Mouse (Mus musculus) testis, adult 2 months (tissue): ENCODE results near the gene Pibf1. TPM values are rescaled to one million over a fixed set of nuclear protein-coding genes. Genes with fewer than 3 reads are reported as not detected.

Experiments used
- H3K27ac ChIP-seq: fragments of 200-500 bp; 2 replicates; pipeline ENCODE4 v1.5.1; 2012; ENCODE audit warnings: low read depth, low read length; ENCODE audit not compliant: control insufficient read depth, insufficient read depth
- H3K27me3 ChIP-seq: fragments of 200-500 bp; 2 replicates; pipeline ENCODE4 v1.6.1; 2012; ENCODE audit warnings: mild to moderate bottlenecking, low read length, moderate library complexity; ENCODE audit not compliant: control insufficient read depth, insufficient read depth
- H3K36me3 ChIP-seq: fragments of 200-500 bp; 2 replicates; pipeline ENCODE4 v1.6.1; 2012; ENCODE audit warnings: mild to moderate bottlenecking, low read length; ENCODE audit not compliant: control insufficient read depth, insufficient read depth
- H3K4me1 ChIP-seq: fragments of 200-500 bp; 2 replicates; pipeline ENCODE4 v1.6.1; 2012; ENCODE audit warnings: low read length; ENCODE audit not compliant: control insufficient read depth, insufficient read depth
- H3K4me3 ChIP-seq: fragments of 200-500 bp; 2 replicates; pipeline ENCODE4 v1.5.1; 2012; ENCODE audit warnings: low read depth, mild to moderate bottlenecking, low read length, moderate library complexity, mixed read lengths; ENCODE audit not compliant: control insufficient read depth
- CTCF ChIP-seq: fragments of 200-500 bp; IDR thresholded peaks from 2 replicates; pipeline ENCODE4 v1.5.1; 2012; ENCODE audit warnings: low read depth, mild to moderate bottlenecking, inconsistent platforms, low read length, moderate library complexity; ENCODE audit not compliant: control insufficient read depth, insufficient read depth, insufficient replicate concordance
- POLR2A ChIP-seq: fragments of 200-500 bp; IDR thresholded peaks from 2 replicates; pipeline ENCODE4 v1.6.1; 2012; ENCODE audit warnings: low read depth, mild to moderate bottlenecking, inconsistent platforms, low read length, moderate library complexity; ENCODE audit not compliant: control insufficient read depth
- polyA plus RNA-seq: library from polyadenylated mRNA; depleted of rRNA; stranded (reverse); fragments of >200 nt; gene quantifications from 2 replicates; pipeline ENCODE4 v1.2.3, GENCODE M21; 2012

Gene Pibf1
- polyA plus RNA-seq, 1 experiment: 7.9 TPM

GRCm38 (mm10) chr14:99205865-99206264, 106.6 kb downstream of the Pibf1 start:
- no peak for TF ChIP-seq CTCF
- no peak for TF ChIP-seq POLR2A
- Histone ChIP-seq H3K27me3 (no peaks in the 10 kb centered on the region), H3K4me1 (no peaks in the 10 kb centered on the region), H3K36me3 (no peaks in the 10 kb centered on the region; the same call in 1 of the 2 replicates), H3K27ac (no peak overlapping the region), H3K4me3 (no peak overlapping the region)

- Histone ChIP-seq H3K4me1 (no peaks in the 10 kb centered on the region), H3K36me3 (no peaks in the 10 kb centered on the region; the same call in 1 of the 2 replicates), H3K27ac (no peak overlapping the region), H3K4me3 (no peak overlapping the region), H3K27me3 (no peaks in the 10 kb centered on the region)
- TF ChIP-seq CTCF (no peak), POLR2A (no peak)
These were observed 107.4 kb downstream of the Pibf1 start for GRCm38 (mm10) chr14:99206591-99206990.

- no peaks in the 10 kb centered on the region for H3K4me1 ChIP-seq
- no peak overlapping the region for H3K4me3 ChIP-seq
- TF ChIP-seq CTCF (no peak), POLR2A (no peak)
- no peaks in the 10 kb centered on the region for H3K36me3 ChIP-seq
- no peak overlapping the region for H3K27ac ChIP-seq
- no peaks in the 10 kb centered on the region for H3K27me3 ChIP-seq
These were observed 111.2 kb downstream of the Pibf1 start for GRCm38 (mm10) chr14:99210431-99210830.

- Histone ChIP-seq H3K27me3 (no peaks in the 10 kb centered on the region), H3K4me3 (no peak overlapping the region), H3K36me3 (no peaks in the 10 kb centered on the region), H3K27ac (no peak overlapping the region), H3K4me1 (no peaks in the 10 kb centered on the region)
- TF ChIP-seq POLR2A: no peak
- TF ChIP-seq CTCF: no peak
These were observed 119.3 kb downstream of the Pibf1 start for GRCm38 (mm10) chr14:99218396-99219012.

GRCm38 (mm10) chr14:99219757-99220171, 120.5 kb downstream of the Pibf1 start:
- Histone ChIP-seq H3K4me1 (no peaks in the 10 kb centered on the region), H3K36me3 (no peaks in the 10 kb centered on the region), H3K4me3 (no peak overlapping the region), H3K27ac (no peak overlapping the region), H3K27me3 (no peaks in the 10 kb centered on the region)
- no peak for TF ChIP-seq CTCF
- TF ChIP-seq POLR2A: no peak

- no peak overlapping the region for H3K4me3 ChIP-seq
- H3K36me3 ChIP-seq: no peaks in the 10 kb centered on the region
- TF ChIP-seq POLR2A: no peak
- TF ChIP-seq CTCF: no peak
- H3K27ac ChIP-seq: no peak overlapping the region
- H3K4me1 ChIP-seq: no peaks in the 10 kb centered on the region
- no peaks in the 10 kb centered on the region for H3K27me3 ChIP-seq
These were observed 126.7 kb downstream of the Pibf1 start for GRCm38 (mm10) chr14:99225929-99226328.

GRCm38 (mm10) chr14:99229071-99229780, 130.0 kb downstream of the Pibf1 start:
- no peaks in the 10 kb centered on the region for H3K4me1 ChIP-seq
- H3K36me3 ChIP-seq: no peaks in the 10 kb centered on the region; the same call in 1 of the 2 replicates
- no peak overlapping the region for H3K4me3 ChIP-seq
- H3K27me3 ChIP-seq: no peaks in the 10 kb centered on the region
- TF ChIP-seq CTCF: no peak
- TF ChIP-seq POLR2A: no peak
- no peak overlapping the region for H3K27ac ChIP-seq
